Mouse (Mus musculus): ENCODE data around the gene Dcaf6. TPM values are rescaled to one million over a fixed set of nuclear protein-coding genes. Genes with fewer than 3 reads are reported as not detected.

The Dcaf6 gene
- polyA plus RNA-seq, 1 experiment = 7.4 TPM

DNA sequence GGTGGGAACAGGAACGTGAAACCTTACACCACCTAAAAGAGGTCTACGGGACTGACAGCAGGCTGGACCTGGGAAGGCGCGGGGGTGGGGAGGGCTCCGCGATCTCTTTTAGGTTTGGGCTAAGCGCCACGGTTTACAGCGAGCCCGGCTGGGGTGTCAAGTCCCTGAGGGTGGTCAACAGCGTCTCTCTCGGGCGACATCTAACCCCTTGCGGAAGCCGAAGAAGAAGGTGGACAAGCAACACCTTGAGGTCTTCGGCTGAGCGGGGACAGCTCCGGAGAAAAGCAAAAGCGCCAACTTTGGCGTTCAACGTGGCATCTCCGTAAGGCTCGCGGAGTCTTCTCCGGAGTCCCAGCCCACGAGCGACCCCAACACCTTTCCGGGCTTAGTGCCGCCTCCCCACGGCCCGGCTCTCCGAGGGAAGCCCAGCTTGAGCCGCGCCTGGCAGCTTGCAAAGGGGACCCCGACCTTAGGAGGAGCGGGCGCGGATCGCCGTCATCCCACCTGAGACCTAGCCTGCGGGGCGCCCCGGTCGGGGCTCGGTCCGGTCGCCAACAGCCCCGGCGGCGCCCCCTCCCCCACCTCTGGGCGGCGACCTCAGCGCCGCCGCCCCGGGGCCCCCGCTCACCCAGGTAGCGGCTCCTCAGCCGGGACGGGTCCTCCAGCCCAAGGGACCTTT, 633 bp downstream of the Dcaf6 start:
- TF ChIP-seq CTCF (IDR thresholded peaks at IDR 0.05; ENCODE audit: extremely low read depth, insufficient read length, insufficient replicate concordance, low read depth, low read length) (peak; percentile 13; the same call in 1 of the 2 replicates), POLR2A (IDR thresholded peaks at IDR 0.05; ENCODE audit: low read depth, low read length) (no peak)
- H3K27me3 ChIP-seq (ENCODE audit: control insufficient read depth, insufficient read depth, low read length) = no peaks in the 10 kb centered on the region
- no peaks in the 10 kb centered on the region for H3K4me1 ChIP-seq (ENCODE audit: control insufficient read depth, insufficient read depth, insufficient read length, low read length)
- peak overlapping the region; percentile 79 for H3K4me3 ChIP-seq (ENCODE audit: low read depth, low read length)
- H3K36me3 ChIP-seq (ENCODE audit: control insufficient read depth, insufficient read depth, low read length) = no peaks in the 10 kb centered on the region
- H3K27ac ChIP-seq (ENCODE audit: insufficient read depth, low read depth, low read length) = 0 out of 2 replicates have a peak overlapping the region, but pooled peaks have one; percentile 11
- under 1% methylated on average over 60 of the region's 60 CpGs for WGBS

DNA sequence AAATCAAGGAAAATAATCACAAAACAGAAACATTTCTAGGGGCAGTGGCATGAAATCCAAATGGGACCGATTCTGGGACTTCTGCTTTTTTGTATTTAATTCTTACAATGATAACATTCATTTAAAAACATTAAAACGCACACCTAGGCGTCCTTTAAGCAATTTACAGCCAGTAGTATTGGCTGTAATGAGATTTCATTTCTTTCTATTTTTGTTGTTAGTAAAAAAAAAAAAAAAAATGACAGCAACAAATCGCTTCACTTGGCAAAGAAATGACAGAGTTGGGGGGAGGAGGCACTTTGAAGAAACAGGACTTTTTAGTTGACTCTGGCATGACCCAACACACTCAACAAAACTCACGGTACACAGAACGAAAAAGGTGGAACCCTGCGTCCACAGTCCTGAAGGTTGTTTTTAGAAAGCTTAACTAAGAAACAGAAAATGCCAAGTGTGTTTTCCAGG, 1.2 kb downstream of the Dcaf6 start:
- H3K27ac ChIP-seq (ENCODE audit: insufficient read depth, low read depth, low read length) = no peak overlapping the region
- H3K36me3 ChIP-seq (ENCODE audit: control insufficient read depth, insufficient read depth, low read length) = no peaks in the 10 kb centered on the region
- whole genome bisulfite sequencing = 16% methylated on average over 7 of the region's 7 CpGs
- TF ChIP-seq CTCF (IDR thresholded peaks at IDR 0.05; ENCODE audit: extremely low read depth, insufficient read length, insufficient replicate concordance, low read depth, low read length) = no peak
- TF ChIP-seq POLR2A (IDR thresholded peaks at IDR 0.05; ENCODE audit: low read depth, low read length) = no peak
- H3K27me3 ChIP-seq (ENCODE audit: control insufficient read depth, insufficient read depth, low read length) = no peaks in the 10 kb centered on the region
- H3K4me1 ChIP-seq (ENCODE audit: control insufficient read depth, insufficient read depth, insufficient read length, low read length) = no peaks in the 10 kb centered on the region
- H3K4me3 ChIP-seq (ENCODE audit: low read depth, low read length) = peak overlapping the region; percentile 79

DNA sequence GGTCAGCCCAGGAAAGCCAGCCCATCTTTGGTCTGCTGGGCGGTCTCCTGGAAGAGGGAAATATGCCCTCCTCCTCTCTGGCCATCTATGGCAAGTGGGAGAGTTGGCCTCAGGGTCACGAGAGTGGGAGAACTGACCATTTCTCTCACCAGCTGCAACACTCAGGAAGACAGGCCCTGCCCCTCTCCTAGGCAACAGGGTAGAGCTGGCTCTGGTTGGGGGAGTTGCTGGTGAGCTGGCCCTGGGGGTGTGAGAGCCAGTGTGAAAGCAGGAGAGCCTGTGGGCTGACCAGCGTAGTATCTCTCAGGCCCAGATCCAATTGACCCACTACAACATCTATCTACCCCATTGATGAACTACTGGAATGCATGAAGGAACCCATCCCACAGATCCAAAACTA, 18.6 kb downstream of the Dcaf6 start:
- Histone ChIP-seq H3K4me1 (ENCODE audit: control insufficient read depth, insufficient read depth, insufficient read length, low read length) (no peaks in the 10 kb centered on the region), H3K4me3 (ENCODE audit: low read depth, low read length) (no peak overlapping the region), H3K27ac (ENCODE audit: insufficient read depth, low read depth, low read length) (no peak overlapping the region), H3K36me3 (ENCODE audit: control insufficient read depth, insufficient read depth, low read length) (no peaks in the 10 kb centered on the region), H3K27me3 (ENCODE audit: control insufficient read depth, insufficient read depth, low read length) (no peaks in the 10 kb centered on the region)
- 90% methylated on average over 3 of the region's 3 CpGs for WGBS
- TF ChIP-seq POLR2A (IDR thresholded peaks at IDR 0.05; ENCODE audit: low read depth, low read length) (no peak), CTCF (IDR thresholded peaks at IDR 0.05; ENCODE audit: extremely low read depth, insufficient read length, insufficient replicate concordance, low read depth, low read length) (no peak)

DNA sequence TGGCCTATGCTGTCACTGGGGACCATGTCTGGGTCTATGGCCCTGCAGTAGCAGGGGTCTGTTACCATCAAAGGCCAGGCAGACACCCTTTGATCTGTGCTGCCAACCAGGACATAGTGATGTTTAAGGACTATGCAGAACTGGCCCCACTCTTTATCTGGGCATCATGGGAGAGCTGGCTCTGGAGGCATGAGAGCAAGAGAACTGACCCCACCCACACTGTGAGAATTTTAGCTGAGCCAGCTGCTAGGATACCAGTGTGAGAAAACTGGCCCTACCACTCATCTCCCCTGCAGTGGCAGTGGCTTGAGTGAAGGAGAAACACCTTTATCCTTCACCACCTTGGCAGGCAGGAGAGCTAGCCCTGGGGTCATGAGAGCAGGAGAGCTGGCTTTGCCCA, 19.1 kb downstream of the Dcaf6 start:
- H3K36me3 ChIP-seq (ENCODE audit: control insufficient read depth, insufficient read depth, low read length) = no peaks in the 10 kb centered on the region
- no peaks in the 10 kb centered on the region for H3K27me3 ChIP-seq (ENCODE audit: control insufficient read depth, insufficient read depth, low read length)
- H3K4me3 ChIP-seq (ENCODE audit: low read depth, low read length) = no peak overlapping the region
- TF ChIP-seq CTCF (IDR thresholded peaks at IDR 0.05; ENCODE audit: extremely low read depth, insufficient read length, insufficient replicate concordance, low read depth, low read length) (no peak), POLR2A (IDR thresholded peaks at IDR 0.05; ENCODE audit: low read depth, low read length) (no peak)
- no peaks in the 10 kb centered on the region for H3K4me1 ChIP-seq (ENCODE audit: control insufficient read depth, insufficient read depth, insufficient read length, low read length)
- H3K27ac ChIP-seq (ENCODE audit: insufficient read depth, low read depth, low read length) = no peak overlapping the region

DNA sequence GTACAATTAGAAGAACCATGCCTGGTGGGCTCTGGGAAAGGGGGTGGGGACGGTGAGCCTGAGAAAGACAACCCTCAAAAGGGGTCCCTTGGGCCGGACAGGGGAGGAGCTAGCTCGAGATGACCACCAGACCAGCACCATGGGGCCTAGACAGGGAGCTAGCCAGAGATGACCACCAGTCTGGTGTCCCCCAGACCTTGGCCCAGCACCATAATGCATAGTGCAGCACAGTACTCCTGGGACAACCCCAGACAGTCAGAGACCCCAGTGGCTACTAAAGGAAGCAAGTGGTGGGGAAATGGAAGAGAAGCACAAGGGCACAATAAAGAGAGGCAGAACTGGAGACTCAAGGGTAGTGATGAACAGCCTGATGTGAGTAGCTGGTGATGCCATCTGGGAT, 19.5 kb downstream of the Dcaf6 start:
- H3K4me1 ChIP-seq (ENCODE audit: control insufficient read depth, insufficient read depth, insufficient read length, low read length) = no peaks in the 10 kb centered on the region

DNA sequence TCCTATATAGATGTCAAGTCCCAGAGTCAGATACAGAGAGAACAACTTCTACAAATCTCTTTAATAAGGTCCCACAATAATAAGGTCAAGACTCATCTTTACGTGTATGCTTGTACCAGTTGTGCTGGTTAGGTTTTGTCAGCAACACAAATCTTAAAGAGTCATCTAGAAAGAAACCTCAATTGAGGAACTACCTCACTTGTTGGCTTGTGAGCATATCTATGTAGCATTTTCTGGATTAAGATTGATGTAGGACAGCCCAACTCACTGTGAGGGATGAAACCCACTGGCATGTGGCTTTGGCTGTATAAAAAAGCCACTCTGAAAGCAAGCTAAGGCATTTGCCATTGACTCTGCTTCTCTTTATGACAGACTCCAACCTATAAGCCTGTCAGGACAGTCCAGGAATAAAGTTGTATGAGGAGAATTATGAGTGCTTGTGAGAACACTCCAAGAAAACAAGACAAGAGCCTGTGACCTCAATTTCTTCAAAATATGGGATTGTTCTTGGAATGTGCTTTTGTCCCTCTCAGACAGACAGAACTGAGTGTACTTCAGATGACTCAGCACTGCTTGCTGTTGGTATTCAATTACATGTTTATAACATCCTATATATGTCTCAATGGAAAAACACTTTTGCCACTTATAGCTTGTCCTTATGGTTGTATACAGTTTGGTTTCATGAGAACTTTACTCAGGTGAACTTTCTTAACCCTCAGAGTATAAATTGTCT, 21.8 kb downstream of the Dcaf6 start:
- 91% methylated on average over 1 of the region's 1 CpGs for WGBS
- H3K4me1 ChIP-seq (ENCODE audit: control insufficient read depth, insufficient read depth, insufficient read length, low read length) = no peaks in the 10 kb centered on the region
- H3K36me3 ChIP-seq (ENCODE audit: control insufficient read depth, insufficient read depth, low read length) = no peaks in the 10 kb centered on the region
- H3K27me3 ChIP-seq (ENCODE audit: control insufficient read depth, insufficient read depth, low read length) = no peaks in the 10 kb centered on the region
- TF ChIP-seq POLR2A (IDR thresholded peaks at IDR 0.05; ENCODE audit: low read depth, low read length) (no peak), CTCF (IDR thresholded peaks at IDR 0.05; ENCODE audit: extremely low read depth, insufficient read length, insufficient replicate concordance, low read depth, low read length) (no peak)
- H3K4me3 ChIP-seq (ENCODE audit: low read depth, low read length) = no peak overlapping the region
- no peak overlapping the region for H3K27ac ChIP-seq (ENCODE audit: insufficient read depth, low read depth, low read length)

More for the DNA sequence above, 19.5 kb downstream of the Dcaf6 start:
- Histone ChIP-seq H3K36me3 (ENCODE audit: control insufficient read depth, insufficient read depth, low read length) (no peaks in the 10 kb centered on the region), H3K27ac (ENCODE audit: insufficient read depth, low read depth, low read length) (no peak overlapping the region), H3K27me3 (ENCODE audit: control insufficient read depth, insufficient read depth, low read length) (no peaks in the 10 kb centered on the region), H3K4me3 (ENCODE audit: low read depth, low read length) (no peak overlapping the region)
- no peak for TF ChIP-seq CTCF (IDR thresholded peaks at IDR 0.05; ENCODE audit: extremely low read depth, insufficient read length, insufficient replicate concordance, low read depth, low read length)
- TF ChIP-seq POLR2A (IDR thresholded peaks at IDR 0.05; ENCODE audit: low read depth, low read length) = no peak
- WGBS = 76% methylated on average over 3 of the region's 3 CpGs

DNA sequence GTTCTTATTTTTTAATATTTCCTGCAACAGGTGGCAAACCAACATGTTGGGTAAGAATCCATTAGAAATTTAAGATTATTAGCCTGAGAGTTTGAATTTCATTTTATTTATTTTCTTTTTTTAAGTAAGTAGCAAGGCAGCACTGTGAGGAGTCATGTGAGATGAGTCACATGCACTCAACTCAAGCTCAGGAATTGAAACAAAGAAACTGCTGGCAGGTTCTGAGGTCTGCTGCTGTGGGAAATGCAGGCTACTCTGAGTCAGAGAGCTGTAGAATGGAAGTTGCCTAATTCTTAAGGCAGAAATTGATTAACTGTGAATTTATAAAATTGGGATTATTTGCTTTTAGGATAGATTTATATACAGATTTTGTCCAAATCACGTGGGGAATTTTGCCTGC, 27.4 kb downstream of the Dcaf6 start:
- TF ChIP-seq CTCF (IDR thresholded peaks at IDR 0.05; ENCODE audit: extremely low read depth, insufficient read length, insufficient replicate concordance, low read depth, low read length) (no peak), POLR2A (IDR thresholded peaks at IDR 0.05; ENCODE audit: low read depth, low read length) (no peak)
- WGBS = 80% methylated on average over 1 of the region's 1 CpGs
- Histone ChIP-seq H3K4me3 (ENCODE audit: low read depth, low read length) (no peak overlapping the region), H3K4me1 (ENCODE audit: control insufficient read depth, insufficient read depth, insufficient read length, low read length) (no peaks in the 10 kb centered on the region), H3K27ac (ENCODE audit: insufficient read depth, low read depth, low read length) (no peak overlapping the region), H3K36me3 (ENCODE audit: control insufficient read depth, insufficient read depth, low read length) (no peaks in the 10 kb centered on the region), H3K27me3 (ENCODE audit: control insufficient read depth, insufficient read depth, low read length) (no peaks in the 10 kb centered on the region)

All from small intestine, adult 2 months (tissue).